Mouse (Mus musculus) ES-CJ7 (cell line): Measurements from ENCODE around the gene Arhgap8.
A peak's percentile ranks its signal among the peaks of the same experiment; 100 is the strongest.

Source experiments
- DNase-seq: peaks from one replicate; pipeline ENCODE4 v3.0.0; 2011; ENCODE audit warnings: low read depth, low spot score

The Arhgap8 gene

DNA sequence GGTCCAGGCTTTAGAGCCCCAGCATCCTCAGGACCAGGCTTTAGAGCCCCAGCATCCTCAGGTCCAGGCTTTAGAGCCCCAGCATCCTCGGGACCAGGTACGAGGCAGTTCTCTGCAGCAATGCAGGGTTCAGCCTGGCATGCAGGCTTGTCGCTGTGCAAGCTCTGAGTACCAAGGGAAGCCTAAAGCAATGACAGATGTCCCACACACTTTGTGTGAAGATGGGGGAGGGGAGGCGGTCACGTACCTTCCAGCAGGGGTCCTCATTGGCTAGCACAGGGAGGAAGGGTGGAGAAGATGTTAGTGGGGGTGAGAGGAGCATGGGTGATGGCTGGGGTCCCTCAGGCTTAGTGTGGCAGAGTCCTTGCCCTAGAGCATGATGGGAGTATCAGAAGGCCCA lies 73.8 kb downstream of the Arhgap8 start:
- no peak for DNase-seq

GRCm38 (mm10) chr15:84800132-84800531 lies 80.3 kb downstream of the Arhgap8 start:
- DNase-seq: no peak

- DNase-seq: peak; percentile 55
Observed at GRCm38 (mm10) chr15:84803685-84804084, 83.8 kb downstream of the Arhgap8 start.

GRCm38 (mm10) chr15:84809275-84809952 lies 89.6 kb downstream of the Arhgap8 start:
- no peak for DNase-seq

GRCm38 (mm10) chr15:84811126-84811525 lies 91.3 kb downstream of the Arhgap8 start:
- DNase-seq: no peak

DNA sequence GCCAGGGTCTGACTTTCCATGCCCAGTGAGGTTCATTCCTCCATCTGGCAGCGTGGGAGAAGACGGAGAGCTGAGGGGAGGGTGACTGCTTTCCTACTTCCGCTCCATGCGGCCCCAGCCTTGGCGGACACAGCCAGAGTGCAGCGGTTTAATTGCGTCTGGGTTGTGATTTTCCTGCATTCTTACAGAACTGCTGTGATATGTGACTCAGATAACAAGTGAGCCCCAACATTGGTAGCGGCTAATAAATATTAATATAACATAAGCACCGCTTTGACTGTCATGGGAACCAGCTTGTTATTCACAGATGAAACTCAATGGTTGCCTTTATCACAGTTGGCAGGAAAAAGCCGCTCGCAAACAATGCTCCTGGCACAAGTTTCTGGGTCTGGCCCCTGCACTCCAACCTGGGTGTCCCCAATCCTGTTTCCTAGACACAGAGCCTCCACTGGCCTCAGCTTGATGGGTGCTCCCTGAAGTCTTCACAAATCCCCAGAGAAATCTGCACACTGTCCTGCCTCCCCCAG lies 93.0 kb downstream of the Arhgap8 start:
- DNase-seq: no peak

DNA sequence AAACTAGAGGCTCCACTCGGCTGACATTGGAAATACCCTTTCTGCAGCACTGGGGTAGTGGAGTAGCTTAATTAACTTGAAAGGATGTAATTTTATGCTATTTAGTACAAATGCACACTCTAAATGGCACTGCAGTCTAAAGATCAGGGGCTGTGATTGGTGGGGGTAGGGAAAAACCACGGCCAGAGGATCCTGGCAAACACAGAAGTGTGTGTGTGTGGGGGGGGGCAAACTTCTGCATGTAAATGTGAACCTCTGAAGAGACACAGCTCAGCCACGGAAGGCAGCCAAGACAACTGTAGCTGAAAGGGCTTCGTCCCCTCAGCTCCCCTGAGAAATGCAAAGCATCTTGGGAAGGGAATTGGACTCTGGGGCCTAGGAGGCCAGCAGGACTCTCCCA lies 95.3 kb downstream of the Arhgap8 start:
- no peak for DNase-seq

- DNase-seq: no peak
Observed at GRCm38 (mm10) chr15:84817589-84817988, 97.7 kb downstream of the Arhgap8 start.

DNA sequence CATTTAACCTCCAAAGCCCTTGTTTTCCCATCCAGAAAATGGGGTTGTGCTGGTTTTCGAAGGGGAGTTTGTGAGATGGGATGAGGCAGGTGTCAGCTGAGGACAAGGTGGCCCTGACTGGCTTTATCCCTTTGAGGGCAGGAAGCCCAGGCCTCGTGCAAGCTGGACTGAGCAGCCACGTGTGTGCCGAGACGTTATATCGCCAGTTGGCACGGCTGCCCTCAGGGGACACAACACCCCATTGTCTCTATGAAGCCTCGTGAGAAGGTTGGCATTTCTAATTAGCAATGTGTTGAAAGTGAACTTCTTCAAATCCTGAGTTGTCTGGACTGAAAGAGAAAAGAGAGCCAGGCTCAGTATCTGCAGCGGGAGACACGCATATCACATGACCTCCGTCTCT lies 98.4 kb downstream of the Arhgap8 start:
- DNase-seq: no peak

GRCm38 (mm10) chr15:84820811-84821210 lies 101.0 kb downstream of the Arhgap8 start:
- DNase-seq: no peak
